Mouse (Mus musculus) limb, embryonic 12.5 days (tissue): Measurements from ENCODE around the gene Six3. TPM values are rescaled to one million over a fixed set of nuclear protein-coding genes. Genes with fewer than 3 reads are reported as not detected.
A peak's percentile ranks its signal among the peaks of the same experiment; 100 is the strongest.

ENCODE experiments used
- ATAC-seq: fragments of 200-750 bp; cut with Nextera tagmentation; 2 replicates; pipeline ENCODE4 v1.8.0; 2017; ENCODE audit warnings: low read depth, moderate TSS enrichment; ENCODE audit not compliant: insufficient number of reproducible peaks, insufficient read depth, low FRiP score, low TSS enrichment
- H3K27ac ChIP-seq: fragments of 300-500 bp; sonication (generic); 2 replicates; pipeline ENCODE4 v1.5.1; 2016; ENCODE audit warnings: mild to moderate bottlenecking, moderate library complexity
- H3K27me3 ChIP-seq: fragments of 300-500 bp; sonication (generic); 2 replicates; pipeline ENCODE4 v1.6.1; 2016; ENCODE audit warnings: mild to moderate bottlenecking, moderate library complexity
- H3K36me3 ChIP-seq: fragments of 300-500 bp; sonication (generic); 2 replicates; pipeline ENCODE4 v1.6.1; 2016; ENCODE audit warnings: mild to moderate bottlenecking, moderate library complexity
- H3K4me1 ChIP-seq: fragments of 300-500 bp; sonication (generic); replicated peaks from 2 replicates; pipeline ENCODE4 v1.6.1; 2016
- H3K4me2 ChIP-seq: fragments of 300-500 bp; sonication (generic); 2 replicates; pipeline ENCODE4 v1.6.1; 2016; ENCODE audit warnings: mild to moderate bottlenecking, moderate library complexity
- H3K4me3 ChIP-seq: fragments of 300-500 bp; sonication (generic); replicated peaks from 2 replicates; pipeline ENCODE4 v1.5.1; 2016; ENCODE audit warnings: mild to moderate bottlenecking
- H3K9ac ChIP-seq: fragments of 300-500 bp; sonication (generic); replicated peaks from 2 replicates; pipeline ENCODE4 v1.6.1; 2016; ENCODE audit warnings: mild to moderate bottlenecking, moderate library complexity
- H3K9me3 ChIP-seq: fragments of 300-500 bp; sonication (generic); 2 replicates; pipeline ENCODE4 v1.6.1; 2016; ENCODE audit warnings: mild to moderate bottlenecking, moderate library complexity
- WGBS: fragments of 180-500 bp; shearing (Covaris S2); methylation state at CpG from one replicate; pipeline ENCODE4 v1.1.7; 2016; 5-methylcytosine and 5-hydroxymethylcytosine counted together
- polyA plus RNA-seq: library from polyadenylated mRNA; unstranded; fragments of >200 nt; fragmentation: Nextera tagmentation; extraction: Ambion mirVana; gene quantifications from 2 replicates; pipeline ENCODE4 v1.2.1, GENCODE M21; 2016

Six3 gene
- not detected in 2 replicates for polyA plus RNA-seq

DNA sequence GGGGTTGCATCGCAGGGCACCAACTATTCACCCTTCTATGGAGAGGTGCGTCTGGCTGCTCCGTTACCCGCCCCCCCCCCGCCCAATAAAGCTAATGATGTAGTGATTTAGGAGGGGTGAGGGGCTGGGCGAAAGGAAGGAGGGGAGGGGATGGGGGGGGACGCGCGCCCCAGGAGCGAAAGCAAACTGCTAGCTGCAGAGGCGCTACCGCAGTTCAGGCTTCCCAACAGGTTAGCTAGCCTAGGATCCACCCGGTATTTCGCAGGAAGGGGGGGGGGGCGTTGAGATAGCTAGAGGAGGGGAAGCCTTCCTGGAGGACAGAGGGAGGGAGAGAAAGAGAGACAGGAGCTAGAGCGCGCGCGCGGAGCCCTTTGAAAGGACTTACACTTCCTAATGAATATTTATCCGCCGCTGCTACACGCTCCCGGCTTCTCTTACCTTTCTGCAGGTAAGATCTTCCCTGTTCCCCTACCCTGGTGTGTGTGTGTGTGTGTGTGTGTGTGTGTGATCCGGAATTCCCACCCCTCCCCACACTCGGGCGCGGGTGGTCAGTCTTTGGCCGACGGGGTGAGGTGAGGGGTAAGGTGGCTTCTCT, at the start of gene Six3:
Gene Six3, plus strand, starts transcription at position 343 of the 595 bp plus-strand sequence.
- no peak within 1 kb of the TSS for H3K27ac ChIP-seq
- H3K4me2 ChIP-seq: no peak within 1 kb of the TSS
- WGBS: 1% methylated on average over 26 of the region's 30 CpGs
- peaks cover 31% of the 10 kb centered on the region for H3K4me1 ChIP-seq
- H3K4me3 ChIP-seq: 0 out of 2 replicates have a peak within 1 kb of the TSS, but pooled peaks have one; percentile 23
- peaks cover 98% of the 10 kb centered on the region for H3K27me3 ChIP-seq
- H3K9ac ChIP-seq: no peak within 1 kb of the TSS
- H3K9me3 ChIP-seq: no peaks in the 10 kb centered on the region
- no peaks in the 10 kb centered on the region for H3K36me3 ChIP-seq
- no peak for ATAC-seq

- Histone ChIP-seq H3K4me2 (no peak overlapping the region), H3K4me3 (no peak overlapping the region), H3K36me3 (no peaks in the 10 kb centered on the region), H3K4me1 (0 out of 2 replicates have a peak, but pooled peaks cover 4% of the 10 kb centered on the region), H3K27ac (no peak overlapping the region), H3K9ac (no peak overlapping the region), H3K9me3 (peaks cover 11% of the 10 kb centered on the region), H3K27me3 (peaks cover 12% of the 10 kb centered on the region)
- ATAC-seq: no peak
- 51% methylated on average over 7 of the region's 7 CpGs for WGBS
These were observed 49.3 kb upstream of the Six3 start for GRCm38 (mm10) chr17:85564107-85564506.

- Histone ChIP-seq H3K36me3 (no peaks in the 10 kb centered on the region), H3K4me1 (no peaks in the 10 kb centered on the region), H3K9ac (no peak overlapping the region), H3K27me3 (peaks cover 14% of the 10 kb centered on the region; the same call in 1 of the 2 replicates), H3K4me2 (no peak overlapping the region), H3K27ac (no peak overlapping the region), H3K9me3 (no peaks in the 10 kb centered on the region), H3K4me3 (no peak overlapping the region)
- ATAC-seq: no peak
- 92% methylated on average over 3 of the region's 3 CpGs for WGBS
These were observed 39.4 kb upstream of the Six3 start for GRCm38 (mm10) chr17:85574023-85574422.

- H3K9ac ChIP-seq: no peak overlapping the region
- no peaks in the 10 kb centered on the region for H3K36me3 ChIP-seq
- ATAC-seq: no peak
- H3K9me3 ChIP-seq: no peaks in the 10 kb centered on the region
- WGBS: 57% methylated on average over 5 of the region's 5 CpGs
- no peaks in the 10 kb centered on the region; the same call in 1 of the 2 replicates for H3K4me1 ChIP-seq
- no peak overlapping the region for H3K27ac ChIP-seq
- H3K27me3 ChIP-seq: peaks cover 17% of the 10 kb centered on the region; the same call in 1 of the 2 replicates
- H3K4me3 ChIP-seq: no peak overlapping the region
- H3K4me2 ChIP-seq: no peak overlapping the region
These were observed 35.1 kb upstream of the Six3 start for GRCm38 (mm10) chr17:85578290-85578689.

DNA sequence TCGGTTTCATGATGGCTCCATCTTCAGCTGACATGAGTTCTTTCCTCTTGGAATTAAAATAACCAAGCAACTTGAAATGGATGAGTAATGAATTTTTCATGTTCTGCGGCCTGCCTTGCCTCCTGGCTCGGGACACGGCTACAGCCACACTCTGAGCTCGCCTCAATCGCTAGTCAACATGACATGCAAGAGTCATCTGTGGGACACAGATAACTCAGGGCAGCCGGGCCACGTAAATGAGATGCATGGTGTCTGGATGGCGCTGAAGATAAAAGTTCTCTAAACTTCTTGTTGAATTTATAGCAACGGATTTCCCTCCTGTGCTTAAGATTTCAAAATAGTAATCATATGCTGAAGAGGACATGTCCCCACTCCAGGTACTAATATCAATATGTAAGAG, 34.1 kb upstream of the Six3 start:
- no peak for ATAC-seq
- H3K9me3 ChIP-seq: no peaks in the 10 kb centered on the region
- 85% methylated on average over 10 of the region's 10 CpGs for WGBS
- no peaks in the 10 kb centered on the region; the same call in 1 of the 2 replicates for H3K4me1 ChIP-seq
- no peaks in the 10 kb centered on the region for H3K36me3 ChIP-seq
- H3K4me3 ChIP-seq: no peak overlapping the region
- no peak overlapping the region for H3K27ac ChIP-seq
- H3K9ac ChIP-seq: no peak overlapping the region
- no peak overlapping the region for H3K4me2 ChIP-seq
- peaks cover 17% of the 10 kb centered on the region; the same call in 1 of the 2 replicates for H3K27me3 ChIP-seq

DNA sequence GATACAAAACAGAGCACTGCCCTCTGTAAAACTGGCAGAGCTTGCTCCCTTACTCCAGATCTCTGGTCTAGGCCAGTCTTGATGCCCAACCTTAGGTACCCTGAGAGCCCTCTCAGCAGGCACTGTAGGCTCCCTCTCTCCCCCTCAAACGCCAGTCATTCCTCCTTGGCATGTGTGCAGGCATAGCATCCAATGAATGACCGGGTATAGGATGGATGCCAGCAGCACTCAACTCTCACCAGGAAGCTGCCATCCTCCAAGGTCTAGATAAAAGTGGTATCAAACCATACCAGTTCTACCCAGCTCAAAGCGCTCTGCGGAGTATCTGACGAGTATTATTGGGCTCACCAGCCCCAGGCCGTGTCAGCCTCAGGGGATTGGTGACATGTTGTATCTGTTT, 33.2 kb upstream of the Six3 start:
- no peak for ATAC-seq
- H3K36me3 ChIP-seq: no peaks in the 10 kb centered on the region
- WGBS: 89% methylated on average over 6 of the region's 6 CpGs
- H3K9me3 ChIP-seq: no peaks in the 10 kb centered on the region
- no peak overlapping the region for H3K4me2 ChIP-seq
- no peak overlapping the region for H3K4me3 ChIP-seq
- no peak overlapping the region for H3K9ac ChIP-seq
- H3K4me1 ChIP-seq: no peaks in the 10 kb centered on the region; the same call in 1 of the 2 replicates
- H3K27me3 ChIP-seq: peaks cover 17% of the 10 kb centered on the region; the same call in 1 of the 2 replicates
- H3K27ac ChIP-seq: no peak overlapping the region

- no peak overlapping the region for H3K4me3 ChIP-seq
- H3K27me3 ChIP-seq: peaks cover 6% of the 10 kb centered on the region; the same call in 1 of the 2 replicates
- no peak overlapping the region for H3K9ac ChIP-seq
- no peak overlapping the region for H3K4me2 ChIP-seq
- 86% methylated on average over 4 of the region's 4 CpGs for WGBS
- no peak for ATAC-seq
- H3K4me1 ChIP-seq: no peaks in the 10 kb centered on the region; the same call in 1 of the 2 replicates
- no peaks in the 10 kb centered on the region for H3K9me3 ChIP-seq
- H3K27ac ChIP-seq: no peak overlapping the region
- H3K36me3 ChIP-seq: no peaks in the 10 kb centered on the region
These were observed 29.2 kb upstream of the Six3 start for GRCm38 (mm10) chr17:85584170-85584569.

GRCm38 (mm10) chr17:85584573-85584972, 28.8 kb upstream of the Six3 start:
- H3K27ac ChIP-seq: no peak overlapping the region
- H3K4me3 ChIP-seq: no peak overlapping the region
- H3K36me3 ChIP-seq: no peaks in the 10 kb centered on the region
- WGBS: 71% methylated on average over 7 of the region's 7 CpGs
- ATAC-seq: no peak
- H3K9me3 ChIP-seq: no peaks in the 10 kb centered on the region
- peaks cover 6% of the 10 kb centered on the region; the same call in 1 of the 2 replicates for H3K27me3 ChIP-seq
- H3K4me1 ChIP-seq: no peaks in the 10 kb centered on the region; the same call in 1 of the 2 replicates
- no peak overlapping the region for H3K9ac ChIP-seq
- no peak overlapping the region for H3K4me2 ChIP-seq

- Histone ChIP-seq H3K9me3 (0 out of 2 replicates have a peak, but pooled peaks cover under 1% of the 10 kb centered on the region), H3K4me2 (no peak overlapping the region), H3K4me1 (no peaks in the 10 kb centered on the region; the same call in 1 of the 2 replicates), H3K27ac (no peak overlapping the region), H3K36me3 (no peaks in the 10 kb centered on the region), H3K9ac (no peak overlapping the region), H3K27me3 (peaks cover 5% of the 10 kb centered on the region; the same call in 1 of the 2 replicates), H3K4me3 (no peak overlapping the region)
- 91% methylated on average over 5 of the region's 5 CpGs for WGBS
- ATAC-seq: no peak
These were observed 27.6 kb upstream of the Six3 start for GRCm38 (mm10) chr17:85585779-85586178.

DNA sequence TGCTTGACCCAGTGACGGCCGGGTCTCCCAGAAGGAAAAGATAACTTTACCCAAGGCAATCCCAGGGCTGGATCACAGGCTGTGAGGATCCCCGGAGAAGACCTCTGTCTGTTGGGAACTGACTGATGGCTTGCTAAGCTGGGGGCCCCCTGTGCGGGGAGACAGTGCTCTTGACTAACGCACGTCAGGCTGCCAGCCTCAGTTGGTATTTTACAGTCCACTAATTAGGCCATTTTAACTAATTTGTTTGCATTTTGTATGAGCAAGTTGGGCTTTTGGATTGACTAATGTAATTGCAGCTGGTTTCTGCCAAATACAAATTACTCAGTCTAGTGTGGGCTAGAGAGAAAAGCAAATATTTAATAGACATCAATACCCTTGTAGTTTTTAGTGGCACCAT, 21.4 kb upstream of the Six3 start:
- H3K4me3 ChIP-seq: no peak overlapping the region
- H3K36me3 ChIP-seq: no peaks in the 10 kb centered on the region
- H3K4me2 ChIP-seq: no peak overlapping the region
- H3K9ac ChIP-seq: no peak overlapping the region
- H3K27me3 ChIP-seq: peaks cover 24% of the 10 kb centered on the region
- no peaks in the 10 kb centered on the region for H3K4me1 ChIP-seq
- ATAC-seq: no peak
- WGBS: 44% methylated on average over 6 of the region's 6 CpGs
- H3K27ac ChIP-seq: no peak overlapping the region
- H3K9me3 ChIP-seq: peaks cover 4% of the 10 kb centered on the region; the same call in 1 of the 2 replicates

DNA sequence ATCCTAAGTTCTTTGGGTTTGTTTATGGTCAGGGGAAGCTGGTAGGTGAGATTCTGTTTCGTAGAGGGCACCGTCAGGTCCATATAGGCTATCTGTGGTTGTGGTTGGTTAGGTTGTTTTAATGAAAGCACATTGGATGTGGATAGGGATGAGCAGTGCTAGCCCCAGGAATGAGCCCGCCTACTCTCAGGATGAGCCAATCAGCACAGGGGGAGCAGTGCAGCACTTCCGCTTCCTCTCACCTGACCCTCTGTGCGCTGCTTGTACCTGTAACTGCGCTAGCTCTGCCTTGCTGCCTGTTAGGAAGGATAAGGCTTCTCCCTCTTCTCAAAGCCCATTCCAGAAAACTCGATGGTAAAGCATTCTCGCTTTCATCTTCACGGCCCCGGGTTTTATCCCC, 17.6 kb upstream of the Six3 start:
- Histone ChIP-seq H3K36me3 (no peaks in the 10 kb centered on the region), H3K27ac (no peak overlapping the region), H3K9me3 (peaks cover 3% of the 10 kb centered on the region; the same call in 1 of the 2 replicates), H3K9ac (no peak overlapping the region), H3K4me1 (no peaks in the 10 kb centered on the region), H3K27me3 (peaks cover 43% of the 10 kb centered on the region), H3K4me2 (peak overlapping the region; percentile 11), H3K4me3 (no peak overlapping the region)
- 52% methylated on average over 10 of the region's 10 CpGs for WGBS
- no peak for ATAC-seq
